Mouse (Mus musculus) 416B (cell line): ENCODE data around the gene Lrsam1.

Experiments used
- DNase-seq: peaks from one replicate; pipeline ENCODE4 v3.0.0; 2011; ENCODE audit warnings: low read depth

Lrsam1 gene

GRCm38 (mm10) chr2:32961192-32961995 lies at the start of gene Lrsam1, which contains the start of gene Rpl12:
TSS of gene Lrsam1 (minus strand) at chr2:32961614.
TSS of gene Rpl12 (plus strand) at chr2:32961559.
- peak; percentile 95 for DNase-seq

- DNase-seq, result peak; percentile 41
Observed at GRCm38 (mm10) chr2:33009055-33009454, 47.6 kb upstream of the Lrsam1 start.

DNA sequence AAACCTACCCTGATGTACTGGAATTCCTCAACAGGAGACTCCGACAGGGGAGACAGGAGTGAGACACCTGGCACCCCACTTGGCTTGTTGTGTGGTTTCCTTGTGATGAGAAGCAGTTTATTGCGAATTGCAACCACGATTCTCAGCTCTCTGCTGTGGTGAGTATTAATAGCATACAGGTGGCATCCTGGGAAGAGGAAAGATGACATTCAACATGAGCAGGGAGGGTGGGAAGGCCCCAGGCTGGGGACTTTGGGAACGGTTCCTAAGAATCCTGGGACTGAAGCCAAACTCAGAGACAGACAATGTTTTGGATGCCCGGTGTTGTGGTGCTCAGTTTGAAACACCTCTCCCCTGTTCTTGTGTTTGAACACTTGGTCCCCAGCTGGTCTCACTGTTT lies 43.6 kb upstream of the Lrsam1 start:
- no peak for DNase-seq

DNA sequence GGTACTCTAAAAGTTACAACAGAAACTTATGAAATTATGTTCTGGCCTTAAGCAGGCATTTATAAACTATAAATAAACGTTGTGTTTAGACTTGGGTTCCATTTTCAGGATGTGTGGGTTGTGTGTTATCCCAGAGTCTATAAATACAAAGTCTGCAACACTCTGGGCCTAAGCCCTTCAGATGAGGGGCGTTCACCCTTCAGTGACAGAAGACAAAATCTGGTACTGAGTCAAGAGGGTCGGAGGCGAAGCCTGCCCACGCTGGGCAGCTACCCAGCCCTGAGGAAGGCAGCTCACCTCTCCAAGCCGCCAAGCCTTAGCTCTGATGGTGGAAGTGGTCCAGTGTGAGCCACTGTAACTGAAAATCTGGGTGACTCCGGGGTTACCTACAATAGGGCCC lies 40.7 kb upstream of the Lrsam1 start:
- DNase-seq, result no peak

DNA sequence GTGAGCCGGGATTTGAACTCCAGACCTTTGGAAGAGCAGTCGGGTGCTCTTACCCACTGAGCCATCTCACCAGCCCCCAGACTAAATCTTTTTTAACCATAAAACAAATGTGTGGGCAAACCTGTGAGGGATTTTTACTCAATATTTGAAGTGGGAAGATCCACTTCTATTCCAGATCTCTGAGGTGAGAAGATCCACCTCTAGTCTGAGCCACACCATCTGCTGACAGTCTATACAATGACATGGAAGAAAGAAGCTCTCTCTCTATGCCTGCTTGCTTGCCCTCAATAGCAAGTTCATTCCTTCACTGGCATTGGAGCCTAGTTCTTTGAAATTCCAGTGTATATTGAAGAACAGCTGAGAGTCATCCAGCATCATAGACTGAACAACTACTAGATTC lies 38.3 kb upstream of the Lrsam1 start:
- no peak for DNase-seq

- DNase-seq, result no peak
Observed at GRCm38 (mm10) chr2:32997792-32998191, 36.4 kb upstream of the Lrsam1 start.

DNA sequence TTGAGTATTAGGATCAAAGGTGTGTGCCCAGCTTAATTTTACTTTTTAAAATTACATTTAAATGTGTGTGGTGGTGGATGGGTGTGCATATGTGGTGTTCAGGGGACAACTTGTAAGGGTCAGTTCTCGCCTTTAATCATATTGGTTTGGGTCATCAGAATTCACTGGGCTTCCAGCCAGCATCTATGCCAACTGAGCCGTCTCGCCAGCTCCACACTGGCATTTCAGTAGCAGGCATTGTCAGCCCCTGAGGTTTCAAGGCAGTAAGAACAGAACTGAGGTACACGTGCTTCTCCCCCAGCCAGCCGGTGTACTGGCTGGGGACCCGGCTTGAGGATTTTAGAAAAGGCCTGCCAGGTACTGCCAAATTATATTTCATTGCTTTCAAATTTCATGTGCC lies 35.7 kb upstream of the Lrsam1 start:
- DNase-seq, result no peak

- DNase-seq, result peak; percentile 70
Observed at GRCm38 (mm10) chr2:32992130-32992529, 30.7 kb upstream of the Lrsam1 start.

DNA sequence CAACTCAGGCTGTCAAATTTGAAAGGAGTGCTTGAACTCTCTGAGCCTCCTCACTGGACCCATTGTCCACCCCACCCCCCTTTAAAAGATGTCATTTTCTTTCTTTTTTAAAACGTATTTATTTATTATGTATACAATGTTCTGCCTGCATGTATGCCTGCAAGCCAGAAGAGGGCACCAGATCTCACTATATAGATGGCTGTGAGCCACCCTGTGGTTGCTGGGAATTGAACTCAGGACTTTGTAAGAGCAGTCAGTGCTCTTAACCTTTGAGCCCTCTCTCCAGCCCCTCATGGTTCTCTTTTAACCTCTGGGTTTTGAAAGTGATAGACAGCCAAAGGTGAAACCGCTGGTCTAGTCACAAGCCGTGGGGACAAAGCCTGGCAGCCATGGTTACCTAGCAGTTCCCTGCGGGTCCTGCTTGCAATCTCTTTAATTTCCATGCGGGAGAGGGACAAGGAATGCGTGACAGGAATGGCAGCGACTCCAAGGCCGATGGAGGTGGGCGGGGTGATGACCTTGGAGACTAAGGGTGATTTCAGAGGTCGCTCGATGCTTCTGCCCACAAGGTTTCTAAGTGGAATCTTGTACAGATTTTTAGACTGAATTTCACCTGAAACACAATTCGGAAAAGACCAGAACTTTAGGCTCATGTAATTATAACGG lies 28.9 kb upstream of the Lrsam1 start:
- DNase-seq, result peak; percentile 48

DNA sequence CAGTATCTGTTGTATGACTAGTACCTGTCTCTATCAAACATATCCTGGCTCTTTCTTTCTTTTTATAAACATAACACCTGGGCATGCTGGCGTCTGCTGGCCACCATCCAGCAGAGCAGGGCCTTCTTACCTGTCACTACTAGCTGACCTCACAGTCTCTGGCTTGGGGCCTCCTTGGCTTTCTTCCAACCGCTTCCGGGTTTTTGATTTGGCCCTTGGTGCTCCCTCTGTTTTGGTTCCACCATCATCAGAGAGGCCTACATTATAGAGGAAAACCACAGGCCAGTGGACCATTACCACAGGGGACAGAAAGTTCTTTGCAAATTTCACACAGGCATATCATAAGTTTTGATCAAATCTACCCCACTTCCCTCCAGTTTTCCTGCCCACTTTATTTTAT lies 28.0 kb upstream of the Lrsam1 start:
- DNase-seq, result peak; percentile 82

DNA sequence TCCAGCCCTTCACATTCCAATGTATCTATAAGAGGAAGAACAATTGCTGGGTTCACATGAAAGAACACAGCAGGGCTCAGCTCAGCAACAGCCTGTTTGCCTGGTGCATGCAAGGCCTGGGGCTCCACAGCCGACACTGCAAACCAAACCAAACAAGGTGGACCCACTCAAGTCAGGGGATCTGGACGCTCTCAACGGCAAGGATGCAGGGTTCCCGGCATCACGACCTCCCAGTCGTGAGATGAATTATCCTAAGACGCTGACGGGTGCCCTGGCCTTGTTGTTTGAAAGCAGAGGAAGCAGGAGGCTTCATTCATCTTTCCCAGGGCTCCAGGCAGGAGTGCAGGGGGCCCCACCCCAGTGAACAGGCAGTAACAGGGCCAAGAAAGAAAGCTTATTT lies 24.4 kb upstream of the Lrsam1 start:
- DNase-seq, result no peak

- no peak for DNase-seq
Observed at GRCm38 (mm10) chr2:32983617-32984016, 22.2 kb upstream of the Lrsam1 start.

- DNase-seq, result no peak
Observed at GRCm38 (mm10) chr2:32982700-32983099, 21.3 kb upstream of the Lrsam1 start.

GRCm38 (mm10) chr2:32981725-32982271 lies 20.4 kb upstream of the Lrsam1 start, which contains the start of gene Slc2a8:
TSS of gene Slc2a8 (minus strand) at chr2:32982083.
- DNase-seq, result peak; percentile 93

GRCm38 (mm10) chr2:32981281-32981680 lies 19.9 kb upstream of the Lrsam1 start:
- DNase-seq, result no peak

- no peak for DNase-seq
Observed at GRCm38 (mm10) chr2:32979675-32980074, 18.3 kb upstream of the Lrsam1 start.

DNA sequence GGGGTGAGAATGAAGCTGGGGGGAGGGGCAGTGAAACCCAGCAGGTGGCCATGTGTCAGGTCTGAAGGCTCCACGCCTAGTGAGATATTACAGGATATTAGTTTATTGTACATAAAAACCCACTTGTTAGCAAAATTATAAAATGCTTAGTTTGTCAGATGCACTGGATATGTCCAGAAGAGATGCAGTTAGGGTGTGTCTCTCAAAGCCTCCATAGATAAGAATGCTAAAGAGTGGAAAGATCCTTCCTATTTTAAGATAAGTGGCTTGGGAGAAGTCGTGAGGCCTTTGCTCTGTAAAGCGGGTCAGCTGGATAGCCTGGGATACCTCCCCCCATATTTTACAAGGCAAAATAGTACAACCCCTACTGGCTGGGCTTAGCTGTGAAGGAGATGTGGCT lies 17.3 kb upstream of the Lrsam1 start:
- no peak for DNase-seq

- no peak for DNase-seq
Observed at GRCm38 (mm10) chr2:32977114-32977513, 15.7 kb upstream of the Lrsam1 start.

GRCm38 (mm10) chr2:32974216-32974615 lies 12.8 kb upstream of the Lrsam1 start:
- DNase-seq, result no peak

- DNase-seq, result no peak
Observed at GRCm38 (mm10) chr2:32971235-32971634, 9.8 kb upstream of the Lrsam1 start.

- no peak for DNase-seq
Observed at GRCm38 (mm10) chr2:32969326-32969725, 7.9 kb upstream of the Lrsam1 start.

GRCm38 (mm10) chr2:32968024-32968614 lies 6.7 kb upstream of the Lrsam1 start:
- no peak for DNase-seq
